Mouse (Mus musculus) limb, embryonic 14.5 days (tissue): Measurements from ENCODE around the gene Gbx1. TPM values are rescaled to one million over a fixed set of nuclear protein-coding genes. Genes with fewer than 3 reads are reported as not detected.
"Not testable (repeated sequence)": the region's sequence is repeated elsewhere in the genome, so short reads cannot be mapped to it uniquely, and the experiment has no call there.

Experiments
- ATAC-seq: fragments of 200-750 bp; cut with Nextera tagmentation; 2 replicates; pipeline ENCODE4 v1.8.0; 2017; ENCODE audit warnings: low read depth, moderate number of reproducible peaks, moderate TSS enrichment; ENCODE audit not compliant: low FRiP score
- DNase-seq: peaks from one replicate; pipeline ENCODE4 v3.0.0-alpha.2; 2015; ENCODE audit warnings: low spot score
- H3K27ac ChIP-seq: fragments of 300-500 bp; sonication (generic); replicated peaks from 2 replicates; pipeline ENCODE4 v1.5.1; 2014; ENCODE audit warnings: low read depth, mild to moderate bottlenecking, low read length, moderate library complexity, mixed read lengths
- H3K27me3 ChIP-seq: fragments of 300-500 bp; sonication (generic); 2 replicates; pipeline ENCODE4 v1.6.1; 2014; ENCODE audit warnings: low read length, mixed read lengths; ENCODE audit not compliant: control insufficient read depth, insufficient read depth
- H3K36me3 ChIP-seq: fragments of 300-500 bp; sonication (generic); 2 replicates; pipeline ENCODE4 v1.6.1; 2014; ENCODE audit warnings: mild to moderate bottlenecking, low read length, moderate library complexity, mixed read lengths; ENCODE audit not compliant: control insufficient read depth, insufficient read depth
- H3K4me1 ChIP-seq: fragments of 300-500 bp; sonication (generic); 2 replicates; pipeline ENCODE4 v1.6.1; 2014; ENCODE audit warnings: antibody characterized with exemption, low read length, mixed read lengths; ENCODE audit not compliant: control insufficient read depth, insufficient read depth
- H3K4me2 ChIP-seq: fragments of 300-500 bp; sonication (generic); replicated peaks from 2 replicates; pipeline ENCODE4 v1.6.1; 2014; ENCODE audit warnings: low read depth, mild to moderate bottlenecking, low read length, moderate library complexity; ENCODE audit not compliant: severe bottlenecking
- H3K4me3 ChIP-seq: fragments of 300-500 bp; sonication (generic); replicated peaks from 2 replicates; pipeline ENCODE4 v1.5.1; 2014; ENCODE audit warnings: low read length
- H3K9ac ChIP-seq: fragments of 300-500 bp; sonication (generic); 2 replicates; pipeline ENCODE4 v1.6.1; 2014; ENCODE audit warnings: mild to moderate bottlenecking, low read depth, low read length, moderate library complexity; ENCODE audit not compliant: severe bottlenecking
- H3K9me3 ChIP-seq: fragments of 300-500 bp; sonication (generic); 2 replicates; pipeline ENCODE4 v1.6.1; 2016; ENCODE audit warnings: low read length; ENCODE audit not compliant: control insufficient read depth
- POLR2A ChIP-seq: fragments of 200-500 bp; IDR thresholded peaks from 2 replicates; pipeline ENCODE4 v1.8.0; 2012; ENCODE audit warnings: inconsistent platforms, mild to moderate bottlenecking, moderate library complexity, borderline replicate concordance; ENCODE audit not compliant: insufficient read depth, insufficient read length; ENCODE audit errors: extremely low read depth
- WGBS: fragments of 180-500 bp; shearing (Covaris S2); extraction: QIAGEN DNeasy Blood & Tissue Kit; methylation state at CpG from one replicate; pipeline ENCODE4 v1.1.7; 2014; 5-methylcytosine and 5-hydroxymethylcytosine counted together
- polyA plus RNA-seq, 2 experiments: library from polyadenylated mRNA; depleted of rRNA in 1 of 2; stranded (reverse) in 1 of 2; unstranded in 1 of 2; fragments of >200 nt; fragmentation: Nextera tagmentation in 1 of 2; extraction: Ambion mirVana in 1 of 2; gene quantifications; 2 replicates each; pipeline versions ENCODE4 v1.2.1 to v1.2.3; 2012 to 2014

The Gbx1 gene
- polyA plus RNA-seq (2012; rRNA removed) (0.04 and 0.05 TPM in 2 replicates), polyA plus RNA-seq (2014; fragmentation: Nextera tagmentation; extraction: Ambion mirVana) (not detected in 2 replicates)

GRCm38 (mm10) chr5:24526889-24527230 lies at the start of gene Gbx1:
Gbx1 (minus strand) TSS chr5:24527202.
- peak within 1 kb of the TSS; percentile 74 for H3K4me2 ChIP-seq
- WGBS: 2% methylated on average over 16 of the region's 49 CpGs
- no peaks in the 10 kb centered on the region for H3K36me3 ChIP-seq
- H3K9ac ChIP-seq: peak within 1 kb of the TSS; percentile 28; the same call in 1 of the 2 replicates
- H3K4me3 ChIP-seq: peak within 1 kb of the TSS; percentile 39
- ATAC-seq (no peak), DNase-seq (no peak)
- no peak within 1 kb of the TSS for H3K27ac ChIP-seq
- no peaks in the 10 kb centered on the region for H3K9me3 ChIP-seq
- peaks cover 78% of the 10 kb centered on the region for H3K27me3 ChIP-seq
- H3K4me1 ChIP-seq: peaks cover 5% of the 10 kb centered on the region; the same call in 1 of the 2 replicates
- TF ChIP-seq POLR2A: no peak

GRCm38 (mm10) chr5:24576801-24577182 lies 49.8 kb upstream of the Gbx1 start:
- Histone ChIP-seq H3K36me3 (peaks cover 37% of the 10 kb centered on the region), H3K4me2 (peak overlapping the region; percentile 77), H3K9me3 (no peaks in the 10 kb centered on the region), H3K4me1 (peaks cover 12% of the 10 kb centered on the region; the same call in 1 of the 2 replicates), H3K27me3 (no peaks in the 10 kb centered on the region), H3K27ac (peak overlapping the region; percentile 78), H3K4me3 (peak overlapping the region; percentile 85), H3K9ac (peak overlapping the region; percentile 81)
- DNase-seq (no peak), ATAC-seq (peak; percentile 4; the same call in 1 of the 2 replicates)
- WGBS: 0% methylated on average over 32 of the region's 32 CpGs
- TF ChIP-seq POLR2A: no peak

- DNase-seq: no peak
- H3K4me3 ChIP-seq: peak overlapping the region; percentile 85
- no peaks in the 10 kb centered on the region for H3K27me3 ChIP-seq
- WGBS: 83% methylated on average over 1 of the region's 1 CpGs
- H3K9me3 ChIP-seq: no peaks in the 10 kb centered on the region
- peaks cover 45% of the 10 kb centered on the region for H3K36me3 ChIP-seq
- no peak overlapping the region for H3K9ac ChIP-seq
- no peak for ATAC-seq
- peak overlapping the region; percentile 77 for H3K4me2 ChIP-seq
- no peak overlapping the region for H3K27ac ChIP-seq
- peaks cover 12% of the 10 kb centered on the region; the same call in 1 of the 2 replicates for H3K4me1 ChIP-seq
- no peak for TF ChIP-seq POLR2A
These were observed 48.9 kb upstream of the Gbx1 start for GRCm38 (mm10) chr5:24575948-24576347.

- H3K4me3 ChIP-seq: no peak within 1 kb of the TSS
- H3K4me2 ChIP-seq: no peak within 1 kb of the TSS
- H3K36me3 ChIP-seq: no peaks in the 10 kb centered on the region
- no peaks in the 10 kb centered on the region; the same call in 1 of the 2 replicates for H3K9me3 ChIP-seq
- ATAC-seq (no peak), DNase-seq (no peak)
- no peaks in the 10 kb centered on the region for H3K27me3 ChIP-seq
- 70% methylated on average over 2 of the region's 2 CpGs for WGBS
- no peak within 1 kb of the TSS for H3K9ac ChIP-seq
- no peak within 1 kb of the TSS for H3K27ac ChIP-seq
- peaks cover 12% of the 10 kb centered on the region for H3K4me1 ChIP-seq
- no peak for TF ChIP-seq POLR2A
These were observed 29.7 kb upstream of the Gbx1 start, which contains the start of gene 4931409K22Rik for GRCm38 (mm10) chr5:24556709-24557108. 4931409K22Rik (minus strand) TSS chr5:24556809.

- not testable (repeated sequence) for ATAC-seq, H3K4me2 ChIP-seq
- 89% methylated on average over 7 of the region's 7 CpGs for WGBS
These were observed 28.3 kb upstream of the Gbx1 start for GRCm38 (mm10) chr5:24555335-24555734.

GRCm38 (mm10) chr5:24553621-24554244 lies 26.7 kb upstream of the Gbx1 start:
- TF ChIP-seq POLR2A: no peak
- H3K9me3 ChIP-seq: no peaks in the 10 kb centered on the region; the same call in 1 of the 2 replicates
- H3K27ac ChIP-seq: 0 out of 2 replicates have a peak overlapping the region, but pooled peaks have one; percentile 26
- WGBS: 29% methylated on average over 5 of the region's 5 CpGs
- H3K9ac ChIP-seq: no peak overlapping the region
- peak; percentile 49; the same call in 1 of the 2 replicates for ATAC-seq
- peak; percentile 69 for DNase-seq
- no peaks in the 10 kb centered on the region for H3K27me3 ChIP-seq
- H3K36me3 ChIP-seq: no peaks in the 10 kb centered on the region
- peaks cover 26% of the 10 kb centered on the region for H3K4me1 ChIP-seq
- H3K4me2 ChIP-seq: no peak overlapping the region
- H3K4me3 ChIP-seq: no peak overlapping the region

More at GRCm38 (mm10) chr5:24555335-24555734, 28.3 kb upstream of the Gbx1 start:
- DNase-seq, H3K9me3 ChIP-seq, H3K27ac ChIP-seq, H3K27me3 ChIP-seq, H3K4me3 ChIP-seq, H3K9ac ChIP-seq, H3K36me3 ChIP-seq: not testable (repeated sequence)
- H3K4me1 ChIP-seq: peaks cover 25% of the 10 kb centered on the region
